Mouse (Mus musculus) adipocyte (in vitro differentiated cells): ENCODE measurements around the gene Vwc2.

Experiments
- DNase-seq: peaks from one replicate; pipeline ENCODE4 v3.0.0-alpha.2; 2016; ENCODE audit warnings: low spot score

The Vwc2 gene

DNA sequence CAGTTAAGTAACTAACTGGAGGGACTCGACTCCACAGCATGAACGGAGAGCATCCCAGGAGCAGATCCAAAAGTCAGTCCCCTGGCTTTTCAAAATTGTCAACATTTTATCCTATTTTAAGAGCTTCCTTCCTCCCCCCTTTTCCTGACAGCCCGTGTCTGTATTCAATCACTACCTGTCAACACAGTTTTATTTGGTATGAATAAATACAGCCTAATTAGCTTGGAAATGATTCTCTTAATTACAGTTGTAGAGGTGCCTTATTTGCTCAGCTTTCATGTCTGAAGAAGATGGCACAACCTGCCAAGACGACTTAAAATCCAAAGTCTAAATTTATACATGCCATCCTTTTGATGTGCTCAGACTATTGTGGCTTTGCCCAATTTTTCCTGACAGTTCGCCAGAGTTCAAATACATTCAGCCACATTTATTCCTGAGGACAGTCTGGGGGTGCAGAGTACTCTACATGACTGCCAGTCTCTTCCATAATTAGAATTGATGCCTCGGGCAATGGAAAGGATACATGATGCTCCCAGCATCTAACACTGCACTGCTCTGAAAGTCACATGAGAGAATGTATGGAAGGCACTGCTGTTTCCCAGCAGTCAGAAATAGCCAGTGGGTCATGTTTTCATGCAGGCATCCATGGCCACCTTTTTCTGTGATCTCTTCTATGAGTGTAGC is 128.8 kb downstream of the Vwc2 start:
- no peak for DNase-seq

DNA sequence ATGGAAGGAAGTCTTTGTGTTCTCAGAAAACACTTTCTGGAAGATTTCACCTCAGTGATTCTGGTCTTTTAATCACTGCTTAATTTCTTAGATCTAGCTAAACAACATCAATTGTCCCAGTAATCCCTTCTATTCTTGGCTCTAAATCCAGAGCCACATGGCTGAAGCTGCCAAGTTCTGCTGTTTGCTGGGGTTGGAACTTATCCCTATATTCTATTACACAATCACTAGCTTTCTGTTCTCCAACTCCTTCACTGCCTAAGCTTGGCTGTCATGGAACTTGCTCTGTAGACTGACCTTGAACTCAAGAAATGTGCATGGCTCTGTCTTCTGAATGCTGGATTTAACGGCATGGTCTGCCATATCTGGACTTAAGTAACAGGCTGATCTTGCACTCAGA is 143.3 kb downstream of the Vwc2 start:
- DNase-seq = peak; percentile 63

DNA sequence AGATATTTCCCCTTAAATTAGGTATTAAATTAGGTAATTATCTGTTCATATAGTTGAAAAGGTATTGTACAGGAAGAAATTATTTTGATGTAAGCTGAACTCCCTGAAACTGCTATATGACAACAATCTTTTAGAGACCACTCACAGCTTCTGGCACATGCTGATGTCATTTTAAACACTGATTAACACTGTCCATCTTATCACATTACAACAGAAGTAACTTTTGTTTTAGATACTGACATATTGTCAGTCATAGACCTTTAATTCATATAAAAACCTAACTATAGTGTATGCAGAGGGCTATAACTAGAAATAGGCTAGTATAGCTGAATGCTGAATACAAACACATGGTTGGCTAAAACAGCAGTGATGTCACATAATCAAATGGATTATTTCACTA is 166.1 kb downstream of the Vwc2 start:
- DNase-seq = no peak

DNA sequence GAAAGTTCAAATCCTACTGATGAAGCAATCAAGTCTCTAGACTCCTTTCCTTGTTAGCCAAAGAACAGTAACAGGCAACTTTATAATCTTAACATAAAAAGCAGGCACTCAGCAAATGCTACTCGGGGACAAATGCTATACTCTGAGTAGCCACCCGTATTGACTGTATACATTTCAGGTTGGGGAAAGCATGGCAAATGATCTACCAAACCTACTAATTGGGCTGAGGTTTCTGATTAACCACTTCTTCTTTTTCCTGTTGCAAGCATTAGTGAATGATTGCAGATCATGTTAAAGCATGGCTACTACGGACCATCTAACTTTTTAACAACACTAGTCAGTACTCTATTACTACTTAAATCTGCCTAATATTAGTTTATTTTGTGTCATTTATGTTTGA is 169.5 kb downstream of the Vwc2 start:
- no peak for DNase-seq
